Mouse (Mus musculus) kidney, postnatal 14 days (tissue): ENCODE measurements around the gene Cenpm.

Experiments
- DNase-seq: peaks from one replicate; pipeline ENCODE4 v3.0.0; 2022; ENCODE audit warnings: mixed read lengths

Gene Cenpm

DNA sequence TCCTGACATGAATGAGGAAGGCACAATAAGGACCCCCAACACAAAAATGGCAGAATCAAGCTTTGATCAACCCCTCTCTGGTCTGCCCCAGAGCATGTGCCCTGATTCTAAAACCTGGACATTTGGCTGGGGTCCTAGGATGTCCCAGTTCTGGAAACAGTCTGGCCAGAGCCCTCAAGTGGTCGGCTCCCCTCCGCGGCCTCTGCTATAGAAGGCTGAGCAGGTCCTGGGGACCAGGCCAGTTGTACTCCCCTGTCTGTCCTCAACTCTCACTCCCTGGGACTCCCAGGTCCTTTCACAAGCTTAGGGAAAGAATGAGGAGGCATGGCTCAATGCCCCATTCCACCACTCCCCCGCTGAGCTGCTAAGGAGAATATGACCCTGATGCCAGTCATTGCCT is 31.3 kb downstream of the Cenpm start:
- DNase-seq = no peak

DNA sequence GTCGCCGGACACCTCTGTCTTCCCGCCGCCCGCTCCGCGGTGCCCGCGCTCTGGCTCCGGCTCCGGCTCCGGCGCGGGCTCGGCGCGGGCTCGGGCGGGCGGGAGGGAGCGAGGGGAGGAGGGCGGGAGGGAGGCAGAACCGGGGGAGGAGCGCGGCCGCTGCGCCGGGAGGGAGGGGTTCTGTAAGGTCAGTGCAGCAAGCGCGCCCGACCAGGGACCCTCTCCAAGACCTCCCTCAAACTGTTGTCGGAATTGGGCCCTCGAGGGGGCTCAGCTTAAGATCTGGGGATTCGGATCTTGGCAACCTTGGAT is 31.8 kb downstream of the Cenpm start, which contains the start of gene Shisa8:
Gene Shisa8, minus strand, starts transcription at position 64 of the 312 bp plus-strand sequence.
- no peak for DNase-seq

DNA sequence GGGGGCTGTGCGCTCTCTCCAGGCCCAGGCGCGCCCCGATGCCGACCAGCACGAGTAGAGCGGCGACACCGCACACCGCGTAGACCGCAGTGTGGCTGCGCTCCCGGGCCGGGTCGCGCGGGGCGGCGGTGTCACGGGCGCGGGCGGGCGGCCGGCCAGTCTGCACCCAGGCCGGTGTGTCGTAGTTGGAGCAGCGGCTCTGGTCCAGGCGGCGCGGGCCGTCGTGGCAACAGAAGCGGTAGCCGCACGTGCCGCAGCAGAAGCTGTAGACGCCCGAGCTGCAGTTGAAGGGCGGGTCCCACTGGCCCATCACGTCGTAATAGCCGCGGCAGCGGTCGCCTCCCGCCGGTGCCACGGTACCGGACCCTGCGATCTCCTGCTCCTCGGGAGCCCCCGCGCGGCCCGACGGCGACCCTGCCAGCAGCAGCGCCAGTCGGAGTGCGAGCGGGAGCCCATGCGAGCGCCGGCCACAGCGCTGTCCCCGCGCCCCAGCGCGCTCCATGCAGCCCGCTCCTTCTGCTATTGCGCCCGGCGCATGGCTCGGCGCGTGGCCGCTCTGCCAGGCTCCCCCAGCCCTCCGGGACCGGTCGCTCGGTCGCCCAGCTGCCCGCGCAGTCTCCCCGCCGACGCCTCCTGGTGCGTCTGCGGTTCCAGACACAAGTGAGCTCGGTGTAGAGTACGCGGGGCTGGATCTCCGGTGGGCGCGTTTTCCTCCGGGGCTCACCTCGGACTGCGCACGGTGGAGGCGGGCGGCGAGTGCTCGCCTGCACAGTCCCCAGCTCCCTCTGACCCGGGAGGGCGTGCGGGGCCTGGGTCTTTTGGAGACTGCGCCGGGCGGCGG is 32.4 kb downstream of the Cenpm start:
- no peak for DNase-seq

DNA sequence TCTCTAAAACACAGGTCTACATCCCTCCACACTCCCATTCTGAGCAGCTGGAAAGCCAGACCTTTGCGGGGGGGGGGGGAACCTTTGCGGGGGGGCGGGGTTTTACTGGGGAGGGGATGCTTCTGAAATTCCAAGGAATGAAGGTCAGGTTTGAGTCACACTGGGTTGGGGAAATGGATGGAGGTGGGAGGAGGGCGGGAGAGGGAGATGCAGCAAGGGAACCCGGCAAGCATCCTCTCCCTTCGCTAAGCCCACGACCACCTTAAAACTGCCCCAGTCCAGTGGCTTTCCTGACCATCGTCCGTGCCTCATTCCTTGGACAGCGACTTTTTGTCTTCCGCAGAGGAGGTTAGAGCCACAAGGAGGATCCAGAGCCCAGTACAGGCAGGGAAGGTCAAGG is 33.3 kb downstream of the Cenpm start:
- DNase-seq = no peak

DNA sequence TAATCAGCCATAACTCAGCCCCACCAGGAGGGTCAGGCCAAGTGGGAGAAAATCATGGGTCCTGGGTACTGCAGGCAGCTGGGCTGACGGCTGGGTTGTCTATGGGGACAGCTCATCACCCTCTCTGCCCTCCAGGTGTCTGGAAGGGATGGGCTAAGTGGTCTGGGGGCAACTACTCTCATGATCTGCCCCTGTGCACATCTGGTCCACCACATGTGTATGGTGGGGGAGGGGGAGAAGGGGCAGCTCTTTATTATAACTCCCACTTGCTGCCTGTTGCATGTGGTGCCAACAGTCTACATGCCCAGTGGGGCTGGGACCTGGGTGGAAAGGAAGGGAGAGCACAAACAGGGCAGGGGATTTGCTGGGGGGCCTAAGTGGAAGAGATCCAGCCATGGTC is 33.7 kb downstream of the Cenpm start:
- DNase-seq = no peak

DNA sequence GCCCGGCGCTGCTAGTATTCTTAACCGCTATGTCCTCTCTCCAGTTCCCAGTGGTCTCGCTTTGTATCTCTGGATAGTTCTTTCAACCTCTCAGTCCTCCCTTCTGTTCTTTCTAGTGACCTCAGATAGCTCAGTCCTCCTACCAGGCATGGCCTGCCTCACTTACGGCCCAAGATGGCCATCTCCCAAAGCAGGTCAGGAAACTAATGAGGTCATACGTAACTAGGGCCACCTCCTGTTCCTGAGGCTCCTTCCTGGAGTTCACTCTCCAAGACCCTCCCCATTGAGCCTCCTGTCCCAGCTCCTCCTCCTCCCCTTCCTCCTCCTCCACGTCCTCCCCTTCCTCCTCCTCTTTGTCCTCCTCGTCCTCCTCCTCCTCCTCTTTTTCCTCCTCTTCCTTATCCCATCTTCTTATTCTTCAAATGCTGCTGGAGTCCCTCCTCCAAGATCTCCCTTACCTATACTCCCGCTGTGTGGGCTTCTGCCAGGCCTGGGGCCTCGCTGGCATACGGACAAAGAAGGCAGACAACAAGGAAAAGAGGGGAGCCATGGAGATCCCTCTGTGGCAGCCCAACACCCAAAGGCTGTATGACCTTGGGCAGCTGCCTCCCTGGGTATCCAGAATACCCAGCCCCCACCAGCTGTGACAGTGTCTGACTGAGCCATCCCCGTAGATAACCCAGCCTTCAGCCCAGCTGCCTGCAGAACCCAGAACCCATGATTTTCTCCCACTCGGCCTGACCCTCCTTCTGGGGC is 35.1 kb downstream of the Cenpm start:
- no peak for DNase-seq

DNA sequence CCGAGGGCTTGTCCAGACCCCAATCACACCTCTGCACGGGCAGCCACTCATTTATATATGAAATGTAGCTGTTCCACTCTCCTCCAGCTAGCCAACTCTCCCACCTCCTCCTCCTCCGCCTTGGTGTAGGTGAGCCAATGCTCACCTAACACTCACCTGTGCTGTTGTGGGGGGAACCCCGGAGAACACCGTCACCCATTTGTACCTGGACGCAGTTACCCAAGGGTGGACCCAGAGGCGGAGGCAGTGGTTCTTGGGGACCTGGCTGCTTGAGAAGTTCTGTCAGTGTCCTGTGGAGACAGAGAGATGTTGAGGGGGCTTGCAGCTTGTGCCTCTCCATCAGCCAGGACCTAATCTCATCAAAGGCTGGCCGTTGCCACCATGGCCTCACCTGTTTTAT is 36.2 kb downstream of the Cenpm start:
- no peak for DNase-seq

- DNase-seq = no peak
Measured at GRCm38 (mm10) chr15:82207504-82208219, 36.9 kb downstream of the Cenpm start.

DNA sequence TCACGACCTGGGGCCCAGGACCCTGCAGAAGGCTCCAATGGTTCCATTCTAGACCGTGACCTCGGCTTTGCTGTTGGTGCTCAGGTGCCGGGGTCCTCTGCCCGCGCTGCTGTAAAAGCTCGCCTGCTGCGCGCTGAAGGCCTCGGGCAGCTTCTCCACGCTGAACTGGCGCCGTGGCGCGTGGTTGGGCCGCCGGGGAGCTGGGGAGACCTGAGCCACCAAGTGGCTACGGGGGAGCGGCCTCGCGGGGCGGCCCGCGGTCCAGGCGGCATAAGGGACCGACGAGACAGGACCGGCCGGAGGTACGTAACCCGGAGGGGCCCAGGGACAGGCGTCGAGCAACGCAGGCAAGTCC is 37.5 kb downstream of the Cenpm start:
- no peak for DNase-seq

DNA sequence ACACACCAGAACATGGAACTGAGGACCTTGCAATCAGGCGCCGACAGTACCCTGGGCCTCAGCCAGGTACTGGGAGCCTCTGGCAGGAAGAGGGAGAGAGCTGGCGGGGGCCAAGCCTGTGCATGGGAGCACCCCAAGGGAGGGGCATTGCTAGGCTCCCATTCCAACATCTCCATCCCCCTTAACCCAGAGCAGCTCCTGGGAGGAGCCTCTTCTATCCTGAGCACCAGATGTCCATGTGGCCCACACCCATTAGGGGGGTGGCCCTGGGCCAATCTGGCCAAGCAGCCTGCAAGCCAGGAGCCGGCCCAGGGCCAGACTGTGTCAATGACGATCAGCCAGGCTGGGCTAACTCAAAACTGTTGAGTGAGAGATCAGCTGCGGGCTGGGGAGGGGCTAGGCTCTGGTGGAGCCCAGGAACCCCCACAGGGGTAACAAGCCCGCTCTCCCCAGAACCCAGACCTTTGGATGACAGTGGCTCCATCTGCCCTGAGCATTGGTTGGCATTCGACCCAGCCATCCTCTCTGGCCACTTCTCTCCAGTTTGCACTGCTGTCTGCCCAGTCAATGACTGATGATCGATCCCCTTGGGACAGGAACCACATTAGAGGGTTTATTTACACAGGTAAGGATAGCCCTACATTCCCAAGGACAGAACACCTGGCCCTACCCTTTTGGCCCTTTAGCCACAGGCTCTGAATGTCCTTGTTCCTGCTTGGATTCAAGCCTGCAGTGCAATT is 38.0 kb downstream of the Cenpm start:
- DNase-seq = no peak

GRCm38 (mm10) chr15:82204680-82205371 is 39.7 kb downstream of the Cenpm start:
- no peak for DNase-seq

- no peak for DNase-seq
Measured at GRCm38 (mm10) chr15:82203611-82204351, 40.8 kb downstream of the Cenpm start.

DNA sequence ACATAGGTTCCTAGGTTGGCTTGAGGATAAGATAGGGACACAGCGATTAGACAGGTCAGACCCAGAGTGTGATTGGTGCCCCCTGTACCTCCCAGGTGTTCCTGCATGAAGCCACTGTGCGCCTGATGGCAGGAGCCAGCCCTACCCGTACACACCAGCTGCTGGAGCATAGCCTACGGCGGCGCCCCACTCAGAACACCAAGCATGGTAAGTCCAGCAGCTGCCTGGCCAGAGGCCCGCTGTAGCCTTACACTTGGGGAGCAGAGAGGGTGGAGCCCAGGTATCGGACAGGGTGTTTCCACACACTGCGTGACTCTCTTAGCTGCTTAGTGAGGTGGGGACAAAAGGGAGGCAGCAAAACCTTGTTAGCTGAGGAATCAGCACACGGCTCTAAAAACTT is 41.5 kb downstream of the Cenpm start:
- no peak for DNase-seq

DNA sequence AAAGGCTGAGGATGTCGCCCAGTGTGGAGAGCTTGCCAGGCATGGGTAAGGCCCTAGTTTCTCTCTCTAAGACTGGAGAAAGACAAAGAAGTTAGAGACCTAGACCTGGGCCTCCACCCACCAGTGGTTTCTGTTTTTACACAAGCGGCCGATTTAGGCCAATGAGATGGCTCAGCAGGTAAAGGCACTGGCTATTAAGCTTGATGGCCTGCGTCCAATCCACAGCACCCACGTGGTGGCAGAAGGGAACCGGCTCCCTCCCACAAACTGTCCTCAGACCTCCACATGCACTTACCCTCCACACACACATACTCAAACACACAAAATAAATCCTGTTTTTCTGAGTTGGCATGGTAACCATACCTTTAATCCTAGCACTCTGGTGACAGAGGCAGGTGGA is 42.5 kb downstream of the Cenpm start:
- no peak for DNase-seq

DNA sequence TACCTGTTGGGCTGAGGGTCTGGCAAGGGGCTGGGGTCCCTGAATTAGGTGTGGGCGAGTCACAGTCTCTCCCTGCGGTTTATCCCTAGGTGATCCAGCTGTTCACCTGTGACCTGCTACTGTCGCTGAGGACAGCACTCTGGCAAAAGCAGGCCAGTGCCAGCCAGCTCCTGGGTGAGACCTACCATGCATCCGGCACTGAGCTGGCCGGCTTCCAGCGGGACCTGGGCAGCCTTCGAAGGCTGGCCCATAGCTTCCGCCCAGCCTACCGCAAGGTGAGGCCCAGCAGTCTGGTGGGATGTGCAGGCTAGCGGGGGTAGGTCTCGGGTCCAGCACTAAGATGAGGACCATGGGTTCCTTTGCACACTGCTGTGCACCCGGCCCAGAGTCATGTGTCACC is 45.0 kb downstream of the Cenpm start:
- DNase-seq = no peak

DNA sequence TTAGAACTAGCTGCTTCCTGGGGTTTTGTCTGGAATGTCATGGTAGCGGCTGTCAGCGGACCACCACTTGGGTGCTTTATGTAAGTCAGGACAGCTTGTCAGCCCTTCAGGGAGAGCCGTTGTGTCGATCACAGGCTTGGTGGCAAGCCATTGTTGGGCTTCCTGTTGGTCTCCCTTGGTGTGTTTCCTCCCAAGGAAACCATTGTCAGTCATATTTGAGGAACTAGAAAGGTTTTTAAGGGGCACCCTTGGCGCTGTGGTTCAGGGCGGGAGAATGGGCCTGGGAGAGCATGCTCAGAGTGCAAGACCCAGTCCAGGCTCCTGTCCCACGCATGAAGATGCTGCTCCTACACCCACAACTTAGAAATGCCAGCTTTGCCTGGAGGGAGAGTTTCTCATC is 46.2 kb downstream of the Cenpm start:
- no peak for DNase-seq

DNA sequence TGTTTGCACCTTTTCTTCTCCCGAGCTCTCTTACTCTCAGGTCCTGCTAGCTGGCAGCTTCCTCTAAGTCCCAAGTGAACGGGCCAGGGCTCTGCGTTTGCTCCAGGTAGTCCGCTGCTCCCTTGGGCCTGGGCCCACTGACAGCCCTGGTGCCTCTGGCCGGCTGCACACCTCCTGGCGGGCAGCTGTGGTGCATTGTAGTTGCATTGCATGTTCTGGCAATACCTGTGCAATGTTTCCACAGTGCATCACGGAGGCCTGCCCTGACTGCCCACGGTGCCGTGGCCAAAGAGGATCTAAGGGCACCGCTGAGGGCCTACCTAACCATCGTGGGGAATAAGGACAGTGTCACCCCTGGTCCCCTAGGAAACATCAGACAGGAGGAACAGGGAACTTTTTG is 46.6 kb downstream of the Cenpm start:
- no peak for DNase-seq

DNA sequence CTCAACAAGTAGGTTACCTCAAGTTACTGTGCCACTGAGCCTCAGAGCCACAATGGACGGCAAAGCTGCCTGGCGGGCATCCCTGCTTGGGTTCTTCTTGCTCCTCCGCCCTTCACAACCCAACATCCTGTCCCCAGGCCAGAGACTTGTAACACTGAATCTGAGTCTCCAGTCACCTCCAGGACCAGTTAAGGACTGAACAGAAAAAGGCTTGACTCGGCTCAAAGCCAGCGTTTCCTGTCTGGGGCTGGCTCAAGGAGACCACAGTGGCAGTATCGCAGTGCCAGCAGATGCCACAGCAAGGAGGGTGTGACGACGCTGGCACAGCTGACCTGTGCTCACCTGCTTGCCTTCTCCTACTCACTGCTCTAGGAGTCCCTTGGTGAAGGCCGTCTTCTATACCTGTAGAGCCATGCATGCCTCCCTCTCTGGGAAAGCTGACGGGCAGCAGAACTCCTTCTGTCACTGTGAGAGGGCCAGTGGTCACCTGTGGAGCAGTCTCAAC is 47.2 kb downstream of the Cenpm start:
- no peak for DNase-seq

- DNase-seq = no peak
Measured at GRCm38 (mm10) chr15:82196300-82196699, 48.2 kb downstream of the Cenpm start.

- no peak for DNase-seq
Measured at GRCm38 (mm10) chr15:82192617-82193016, 51.9 kb downstream of the Cenpm start.

DNA sequence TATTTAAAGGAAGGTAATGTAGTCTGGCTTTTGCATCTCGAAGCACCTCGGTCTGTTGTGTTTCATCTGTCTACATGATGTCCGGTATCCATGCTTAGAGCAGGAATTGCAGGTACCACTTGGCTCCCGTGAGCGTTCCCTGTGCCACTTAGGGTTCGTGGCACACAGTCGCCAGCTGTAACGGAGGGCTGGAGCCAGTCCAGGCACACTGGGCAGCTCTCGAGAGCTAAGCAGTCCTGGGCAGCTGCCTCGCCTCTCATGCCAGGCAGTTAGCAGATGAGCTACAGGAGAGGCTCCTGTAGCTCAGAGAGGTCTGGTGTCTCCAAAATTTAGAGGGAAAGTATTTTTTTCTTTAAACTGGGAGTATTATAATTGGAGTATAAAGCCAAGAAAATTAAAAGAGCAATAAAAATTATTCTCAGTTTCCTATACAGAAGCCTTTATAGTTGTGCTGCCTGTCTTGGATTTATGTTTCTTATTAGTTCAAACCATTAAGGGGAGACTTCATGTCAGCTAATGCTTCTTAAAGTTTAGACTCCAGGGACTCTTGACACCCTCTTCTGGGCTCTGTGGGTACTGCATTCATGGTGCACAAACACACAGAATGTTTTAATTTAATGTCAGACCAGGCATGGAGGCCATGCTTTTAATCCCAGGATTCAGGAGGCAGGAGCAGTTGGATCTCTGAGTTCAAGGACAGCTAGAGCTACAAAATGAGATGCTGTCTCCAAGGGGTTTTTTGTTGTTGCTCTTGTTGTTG is 55.9 kb downstream of the Cenpm start:
- DNase-seq = no peak
